Mouse (Mus musculus): ENCODE results near the gene Kif5a. TPM values are rescaled to one million over a fixed set of nuclear protein-coding genes. Genes with fewer than 3 reads are reported as not detected.

The Kif5a gene
- polyA plus RNA-seq, 1 experiment from 2014 or later, result 120 TPM

DNA sequence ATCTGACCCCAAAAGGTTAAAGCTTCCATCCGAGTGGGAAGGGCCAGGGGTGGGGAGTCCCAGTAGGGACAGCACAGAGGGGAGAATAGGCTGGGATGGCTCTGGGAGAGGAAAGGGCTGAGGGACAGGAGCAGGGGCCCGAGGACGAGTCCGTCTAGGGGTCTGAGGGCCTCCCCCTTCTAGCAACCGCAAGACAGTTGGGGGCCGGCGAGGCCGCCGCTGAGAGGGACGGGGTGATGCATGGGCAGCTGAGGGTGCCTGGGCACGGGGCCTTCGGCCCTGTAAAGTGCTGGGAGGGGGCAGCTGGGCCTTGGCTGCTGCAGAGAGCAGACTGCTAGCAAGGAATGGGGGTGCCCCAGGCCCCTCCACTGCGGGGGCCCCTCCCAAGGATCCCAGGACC, 22.5 kb upstream of the Kif5a start:
- WGBS, result 65% methylated on average over 13 of the region's 13 CpGs
- ATAC-seq, result no peak
- H3K27ac ChIP-seq (ENCODE audit: low read length), result no peak overlapping the region
- H3K9ac ChIP-seq (ENCODE audit: low read depth, low read length), result peak overlapping the region; percentile 11; the same call in 1 of the 2 replicates
- H3K4me3 ChIP-seq (ENCODE audit: low read depth, low read length), result no peak overlapping the region
- H3K4me2 ChIP-seq (ENCODE audit: low read length), result no peak overlapping the region
- peaks cover 26% of the 10 kb centered on the region for H3K4me1 ChIP-seq (ENCODE audit: control insufficient read depth, insufficient read depth, low read length)
- no peaks in the 10 kb centered on the region for H3K9me3 ChIP-seq (replicated peaks; ENCODE audit: control insufficient read depth, low read length, poor library complexity, severe bottlenecking)
- no peaks in the 10 kb centered on the region for H3K27me3 ChIP-seq (ENCODE audit: control insufficient read depth, insufficient read depth, low read depth, low read length)
- H3K36me3 ChIP-seq (ENCODE audit: control insufficient read depth, insufficient read depth, low read length), result peaks cover 32% of the 10 kb centered on the region

GRCm38 (mm10) chr10:127284724-127285500, 21.8 kb upstream of the Kif5a start:
- H3K27ac ChIP-seq (ENCODE audit: low read length), result no peak overlapping the region
- peaks cover 32% of the 10 kb centered on the region for H3K36me3 ChIP-seq (ENCODE audit: control insufficient read depth, insufficient read depth, low read length)

GRCm38 (mm10) chr10:127284105-127284622, 21.0 kb upstream of the Kif5a start:
- Histone ChIP-seq H3K36me3 (ENCODE audit: control insufficient read depth, insufficient read depth, low read length) (peaks cover 36% of the 10 kb centered on the region), H3K27me3 (ENCODE audit: control insufficient read depth, insufficient read depth, low read depth, low read length) (no peaks in the 10 kb centered on the region), H3K27ac (ENCODE audit: low read length) (no peak overlapping the region), H3K4me3 (ENCODE audit: low read depth, low read length) (no peak overlapping the region), H3K9ac (ENCODE audit: low read depth, low read length) (no peak overlapping the region), H3K9me3 (replicated peaks; ENCODE audit: control insufficient read depth, low read length, poor library complexity, severe bottlenecking) (no peaks in the 10 kb centered on the region), H3K4me2 (ENCODE audit: low read length) (no peak overlapping the region), H3K4me1 (ENCODE audit: control insufficient read depth, insufficient read depth, low read length) (peaks cover 24% of the 10 kb centered on the region)
- WGBS, result 93% methylated on average over 7 of the region's 7 CpGs
- ATAC-seq, result no peak

More at GRCm38 (mm10) chr10:127284724-127285500, 21.8 kb upstream of the Kif5a start:
- H3K9me3 ChIP-seq (replicated peaks; ENCODE audit: control insufficient read depth, low read length, poor library complexity, severe bottlenecking), result no peaks in the 10 kb centered on the region
- peaks cover 26% of the 10 kb centered on the region for H3K4me1 ChIP-seq (ENCODE audit: control insufficient read depth, insufficient read depth, low read length)
- no peak for ATAC-seq
- H3K4me2 ChIP-seq (ENCODE audit: low read length), result no peak overlapping the region
- H3K4me3 ChIP-seq (ENCODE audit: low read depth, low read length), result no peak overlapping the region
- WGBS, result 76% methylated on average over 11 of the region's 11 CpGs
- no peaks in the 10 kb centered on the region for H3K27me3 ChIP-seq (ENCODE audit: control insufficient read depth, insufficient read depth, low read depth, low read length)
- H3K9ac ChIP-seq (ENCODE audit: low read depth, low read length), result no peak overlapping the region; the same call in 1 of the 2 replicates

- H3K4me2 ChIP-seq (ENCODE audit: low read length), result no peak overlapping the region
- H3K9me3 ChIP-seq (replicated peaks; ENCODE audit: control insufficient read depth, low read length, poor library complexity, severe bottlenecking), result no peaks in the 10 kb centered on the region
- no peaks in the 10 kb centered on the region for H3K27me3 ChIP-seq (ENCODE audit: control insufficient read depth, insufficient read depth, low read depth, low read length)
- H3K4me3 ChIP-seq (ENCODE audit: low read depth, low read length), result no peak overlapping the region
- H3K9ac ChIP-seq (ENCODE audit: low read depth, low read length), result no peak overlapping the region
- H3K36me3 ChIP-seq (ENCODE audit: control insufficient read depth, insufficient read depth, low read length), result peaks cover 43% of the 10 kb centered on the region
- no peak for ATAC-seq
- 89% methylated on average over 13 of the region's 13 CpGs for WGBS
- peaks cover 20% of the 10 kb centered on the region for H3K4me1 ChIP-seq (ENCODE audit: control insufficient read depth, insufficient read depth, low read length)
- H3K27ac ChIP-seq (ENCODE audit: low read length), result no peak overlapping the region
These were observed 19.6 kb upstream of the Kif5a start for GRCm38 (mm10) chr10:127282620-127283215.

GRCm38 (mm10) chr10:127281316-127281715, 18.2 kb upstream of the Kif5a start:
- H3K27ac ChIP-seq (ENCODE audit: low read length), result no peak overlapping the region
- H3K4me3 ChIP-seq (ENCODE audit: low read depth, low read length), result no peak overlapping the region
- no peaks in the 10 kb centered on the region for H3K27me3 ChIP-seq (ENCODE audit: control insufficient read depth, insufficient read depth, low read depth, low read length)
- 83% methylated on average over 8 of the region's 8 CpGs for WGBS
- no peak overlapping the region for H3K4me2 ChIP-seq (ENCODE audit: low read length)
- peaks cover 6% of the 10 kb centered on the region for H3K4me1 ChIP-seq (ENCODE audit: control insufficient read depth, insufficient read depth, low read length)
- no peak for ATAC-seq
- H3K9me3 ChIP-seq (replicated peaks; ENCODE audit: control insufficient read depth, low read length, poor library complexity, severe bottlenecking), result no peaks in the 10 kb centered on the region
- H3K36me3 ChIP-seq (ENCODE audit: control insufficient read depth, insufficient read depth, low read length), result peaks cover 53% of the 10 kb centered on the region
- H3K9ac ChIP-seq (ENCODE audit: low read depth, low read length), result no peak overlapping the region

DNA sequence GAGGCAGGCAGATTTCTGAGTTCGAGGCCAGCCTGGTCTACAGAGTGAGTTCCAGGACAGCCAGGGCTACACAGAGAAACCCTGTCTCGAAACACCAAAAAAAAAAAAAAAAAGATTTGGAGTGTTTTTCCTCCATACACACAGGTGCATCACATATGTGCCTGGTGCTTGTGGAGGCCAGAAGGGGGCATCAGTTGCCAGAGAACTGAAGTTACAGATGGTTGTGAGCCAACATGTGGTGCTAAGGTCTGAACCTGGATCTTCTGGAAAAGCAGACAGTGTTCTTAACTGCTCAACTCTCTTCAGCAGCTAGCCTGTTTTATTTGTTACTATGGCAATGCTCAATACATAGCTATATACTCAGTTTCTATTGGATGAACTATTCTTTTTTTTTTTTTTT, 16.6 kb upstream of the Kif5a start:
- WGBS, result 82% methylated on average over 2 of the region's 2 CpGs
- no peaks in the 10 kb centered on the region for H3K9me3 ChIP-seq (replicated peaks; ENCODE audit: control insufficient read depth, low read length, poor library complexity, severe bottlenecking)

DNA sequence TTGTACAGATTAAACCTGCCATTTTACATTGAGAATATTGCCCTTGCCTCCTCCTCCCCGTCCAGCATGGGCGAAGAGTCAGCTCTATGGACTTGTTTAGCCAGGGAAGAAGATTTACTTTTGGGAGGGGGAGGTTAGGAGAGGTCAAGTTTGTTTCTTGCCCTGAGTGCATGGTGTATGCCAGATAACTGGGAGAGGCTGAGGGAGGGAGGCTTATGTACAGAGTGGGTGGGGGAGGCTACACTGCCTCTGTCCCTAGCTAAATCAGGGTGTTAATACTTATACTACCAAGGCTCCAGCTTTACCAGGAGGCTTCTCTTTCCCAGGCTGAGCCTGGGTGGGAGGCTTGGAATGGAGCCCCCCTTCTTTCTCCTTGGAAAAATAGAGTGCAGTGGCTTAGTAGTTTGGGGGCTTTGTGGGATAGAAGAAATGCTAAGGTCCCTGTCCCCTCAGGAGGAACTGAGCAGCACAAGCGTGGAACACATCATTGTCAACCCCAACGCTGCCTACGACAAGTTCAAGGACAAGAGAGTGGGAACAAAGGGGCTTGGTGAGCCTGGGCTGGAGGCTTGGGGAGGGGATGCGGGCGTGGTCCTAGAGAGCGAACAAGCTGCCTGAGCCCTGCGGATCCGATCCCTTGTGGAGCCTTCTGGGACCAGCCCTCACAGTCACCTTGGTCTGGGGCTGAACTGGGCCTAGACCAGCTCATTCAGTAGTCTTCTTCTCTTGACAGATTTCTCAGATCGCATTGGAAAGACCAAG, 11.3 kb upstream of the Kif5a start:
- WGBS, result 92% methylated on average over 11 of the region's 11 CpGs
- H3K4me2 ChIP-seq (ENCODE audit: low read length), result no peak overlapping the region

More for the DNA sequence above, 16.6 kb upstream of the Kif5a start:
- no peak overlapping the region for H3K4me2 ChIP-seq (ENCODE audit: low read length)
- no peak overlapping the region for H3K4me3 ChIP-seq (ENCODE audit: low read depth, low read length)
- H3K9ac ChIP-seq (ENCODE audit: low read depth, low read length), result no peak overlapping the region
- H3K4me1 ChIP-seq (ENCODE audit: control insufficient read depth, insufficient read depth, low read length), result no peaks in the 10 kb centered on the region
- no peaks in the 10 kb centered on the region for H3K27me3 ChIP-seq (ENCODE audit: control insufficient read depth, insufficient read depth, low read depth, low read length)
- ATAC-seq, result no peak
- H3K36me3 ChIP-seq (ENCODE audit: control insufficient read depth, insufficient read depth, low read length), result peaks cover 57% of the 10 kb centered on the region
- H3K27ac ChIP-seq (ENCODE audit: low read length), result no peak overlapping the region

DNA sequence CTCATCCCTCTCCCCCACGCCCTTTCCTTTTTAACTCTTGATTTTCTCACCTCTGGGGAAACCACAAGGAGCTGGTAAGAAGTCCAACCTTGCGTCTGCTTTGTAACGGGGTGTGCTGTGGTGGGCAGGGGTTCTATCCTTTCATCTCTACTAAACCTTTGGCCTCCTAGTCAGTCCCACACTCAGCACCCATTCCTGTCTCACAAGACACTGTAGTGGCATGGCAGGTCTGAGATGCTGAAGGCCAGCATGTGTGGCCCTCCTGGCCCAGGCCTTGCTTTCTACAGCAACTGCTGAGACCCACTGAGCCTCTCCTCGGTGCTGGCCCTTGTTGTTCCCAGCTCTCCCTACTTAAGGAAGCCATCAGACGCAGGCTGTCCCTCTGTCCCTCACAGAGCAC, 9.2 kb upstream of the Kif5a start:
- Histone ChIP-seq H3K4me3 (ENCODE audit: low read depth, low read length) (no peak overlapping the region), H3K9me3 (replicated peaks; ENCODE audit: control insufficient read depth, low read length, poor library complexity, severe bottlenecking) (no peaks in the 10 kb centered on the region), H3K9ac (ENCODE audit: low read depth, low read length) (no peak overlapping the region), H3K4me1 (ENCODE audit: control insufficient read depth, insufficient read depth, low read length) (peaks cover 15% of the 10 kb centered on the region), H3K4me2 (ENCODE audit: low read length) (no peak overlapping the region), H3K36me3 (ENCODE audit: control insufficient read depth, insufficient read depth, low read length) (peaks cover 23% of the 10 kb centered on the region), H3K27me3 (ENCODE audit: control insufficient read depth, insufficient read depth, low read depth, low read length) (no peaks in the 10 kb centered on the region), H3K27ac (ENCODE audit: low read length) (no peak overlapping the region)
- no peak for ATAC-seq
- WGBS, result 87% methylated on average over 5 of the region's 5 CpGs

More for the DNA sequence above, 11.3 kb upstream of the Kif5a start:
- peaks cover 37% of the 10 kb centered on the region for H3K36me3 ChIP-seq (ENCODE audit: control insufficient read depth, insufficient read depth, low read length)
- H3K9me3 ChIP-seq (replicated peaks; ENCODE audit: control insufficient read depth, low read length, poor library complexity, severe bottlenecking), result no peaks in the 10 kb centered on the region
- peaks cover under 1% of the 10 kb centered on the region; the same call in 1 of the 2 replicates for H3K4me1 ChIP-seq (ENCODE audit: control insufficient read depth, insufficient read depth, low read length)
- H3K9ac ChIP-seq (ENCODE audit: low read depth, low read length), result no peak overlapping the region
- no peaks in the 10 kb centered on the region for H3K27me3 ChIP-seq (ENCODE audit: control insufficient read depth, insufficient read depth, low read depth, low read length)
- no peak overlapping the region for H3K4me3 ChIP-seq (ENCODE audit: low read depth, low read length)
- no peak overlapping the region for H3K27ac ChIP-seq (ENCODE audit: low read length)
- ATAC-seq, result no peak
